Mouse (Mus musculus): ENCODE results near the gene Asrgl1.

- TF ChIP-seq CTCF (IDR thresholded peaks at IDR 0.05; ENCODE audit: low read depth) (no peak), EP300 (IDR thresholded peaks at IDR 0.05; ENCODE audit: low read depth) (no peak)
Measured at GRCm38 (mm10) chr19:9137159-9137558, 1.7 kb upstream of the Asrgl1 start.
